Mouse (Mus musculus) layer of hippocampus, adult 8-10 months (tissue): ENCODE data around the gene Rnf212b. TPM values are rescaled to one million over a fixed set of nuclear protein-coding genes. Genes with fewer than 3 reads are reported as not detected.
"Not testable (repeated sequence)": the region's sequence is repeated elsewhere in the genome, so short reads cannot be mapped to it uniquely, and the experiment has no call there.

ENCODE experiments used
- DNase-seq, 2 experiments: peaks; one replicate each; pipeline ENCODE4 v3.0.0; 2022; ENCODE audit warnings: low spot score in 2 of 2
- total RNA-seq, 4 experiments: library from RNA; stranded (reverse); gene quantifications; 2 replicates each; pipeline ENCODE4 v1.2.4; 2022

Rnf212b gene
- not detected for total RNA-seq

- DNase-seq: no peak
Observed at GRCm38 (mm10) chr14:54813991-54814390, at the start of gene Rnf212b. Gene Rnf212b, plus strand, starts transcription at chr14:54814141.

GRCm38 (mm10) chr14:54766937-54767336, 47.0 kb upstream of the Rnf212b start:
- DNase-seq: not testable (repeated sequence)

- DNase-seq: no peak
Observed at GRCm38 (mm10) chr14:54768314-54769067, 45.5 kb upstream of the Rnf212b start.

GRCm38 (mm10) chr14:54769068-54769425, 44.9 kb upstream of the Rnf212b start:
- no peak for DNase-seq

GRCm38 (mm10) chr14:54770373-54770772, 43.6 kb upstream of the Rnf212b start:
- DNase-seq: no peak

GRCm38 (mm10) chr14:54772333-54772856, 41.5 kb upstream of the Rnf212b start:
- DNase-seq: peak; percentile 73 to 82

GRCm38 (mm10) chr14:54775534-54776041, 38.4 kb upstream of the Rnf212b start:
- no peak for DNase-seq

GRCm38 (mm10) chr14:54776768-54777167, 37.2 kb upstream of the Rnf212b start:
- no peak for DNase-seq

GRCm38 (mm10) chr14:54777893-54778292, 36.0 kb upstream of the Rnf212b start:
- no peak for DNase-seq

- DNase-seq: no peak
Observed at GRCm38 (mm10) chr14:54780084-54780483, 33.9 kb upstream of the Rnf212b start.

GRCm38 (mm10) chr14:54780836-54781609, 32.9 kb upstream of the Rnf212b start:
- peak in 1 of 2 experiments; percentile 54 for DNase-seq

GRCm38 (mm10) chr14:54781610-54782365, 32.2 kb upstream of the Rnf212b start, which contains the start of gene Slc7a8:
Gene Slc7a8, minus strand, starts transcription at chr14:54781946.
- peak; percentile 64 to 78 for DNase-seq

GRCm38 (mm10) chr14:54782971-54783370, 31.0 kb upstream of the Rnf212b start:
- DNase-seq: no peak

GRCm38 (mm10) chr14:54785898-54786297, 28.0 kb upstream of the Rnf212b start:
- peak in 1 of 2 experiments; percentile 67 for DNase-seq

- DNase-seq: no peak
Observed at GRCm38 (mm10) chr14:54786489-54786888, 27.5 kb upstream of the Rnf212b start.

GRCm38 (mm10) chr14:54787226-54787625, 26.7 kb upstream of the Rnf212b start:
- no peak for DNase-seq

GRCm38 (mm10) chr14:54788231-54788630, 25.7 kb upstream of the Rnf212b start:
- no peak for DNase-seq

- no peak for DNase-seq
Observed at GRCm38 (mm10) chr14:54792166-54792565, 21.8 kb upstream of the Rnf212b start.

- no peak for DNase-seq
Observed at GRCm38 (mm10) chr14:54793351-54793750, 20.6 kb upstream of the Rnf212b start.

- DNase-seq: no peak
Observed at GRCm38 (mm10) chr14:54793894-54794830, 19.8 kb upstream of the Rnf212b start.
